Mouse (Mus musculus) frontal cortex, postnatal 25 days (tissue): ENCODE results near the gene H2afy.
"Not testable (repeated sequence)": the region's sequence is repeated elsewhere in the genome, so short reads cannot be mapped to it uniquely, and the experiment has no call there.

Experiments
- DNase-seq, 2 experiments: peaks; one replicate each; pipeline ENCODE4 v3.0.0; 2022; ENCODE audit warnings: low spot score in 2 of 2

Gene H2afy

DNA sequence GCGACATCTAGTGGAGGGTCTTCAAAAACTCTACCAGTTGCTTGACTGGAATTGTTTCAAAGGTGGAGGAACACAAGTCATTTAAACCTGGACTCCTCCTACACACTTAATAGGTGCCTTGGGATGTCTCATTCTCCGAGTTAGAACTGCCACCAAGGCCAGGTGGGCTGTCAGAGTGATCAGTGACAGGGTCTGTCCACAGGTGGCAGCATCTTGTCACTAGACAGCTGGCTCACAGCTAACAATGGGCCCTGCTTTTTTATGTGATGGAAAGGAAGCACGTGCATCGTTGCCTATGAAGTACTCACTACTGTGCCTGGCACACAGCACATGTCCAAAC is 63.9 kb downstream of the H2afy start:
- no peak for DNase-seq

DNA sequence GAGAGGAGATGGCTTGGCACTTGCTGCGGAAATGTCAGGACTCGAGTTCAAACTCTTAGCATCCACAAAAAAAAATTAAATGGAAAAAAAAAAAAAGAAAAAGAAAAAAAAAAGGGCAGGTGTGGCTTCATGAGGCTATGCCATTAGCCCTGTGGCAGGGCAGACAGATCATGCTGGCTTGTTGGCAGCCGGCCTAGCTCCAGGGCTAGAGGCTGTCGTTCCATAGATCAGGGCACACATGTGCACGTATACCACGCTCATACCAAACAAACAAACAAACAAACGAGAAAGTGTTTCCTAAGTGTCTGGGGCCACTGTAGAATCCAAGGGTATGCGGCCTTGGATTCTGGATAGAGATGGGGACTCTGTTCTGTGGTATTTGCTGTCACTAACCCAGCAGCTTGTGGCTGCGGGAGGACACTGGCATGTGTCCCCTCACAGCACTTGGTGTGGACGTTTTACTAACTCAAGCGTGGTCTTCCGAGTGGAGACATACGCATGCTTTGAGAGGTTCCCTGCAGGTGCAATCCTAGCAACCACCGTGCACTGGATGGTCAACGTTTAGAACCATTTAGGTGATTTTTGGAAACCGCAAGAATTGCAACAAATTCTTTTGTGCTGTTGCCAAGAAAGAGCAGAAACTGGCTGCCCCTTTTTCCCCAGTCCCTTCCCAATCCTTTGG is 64.4 kb downstream of the H2afy start:
- DNase-seq: no peak

DNA sequence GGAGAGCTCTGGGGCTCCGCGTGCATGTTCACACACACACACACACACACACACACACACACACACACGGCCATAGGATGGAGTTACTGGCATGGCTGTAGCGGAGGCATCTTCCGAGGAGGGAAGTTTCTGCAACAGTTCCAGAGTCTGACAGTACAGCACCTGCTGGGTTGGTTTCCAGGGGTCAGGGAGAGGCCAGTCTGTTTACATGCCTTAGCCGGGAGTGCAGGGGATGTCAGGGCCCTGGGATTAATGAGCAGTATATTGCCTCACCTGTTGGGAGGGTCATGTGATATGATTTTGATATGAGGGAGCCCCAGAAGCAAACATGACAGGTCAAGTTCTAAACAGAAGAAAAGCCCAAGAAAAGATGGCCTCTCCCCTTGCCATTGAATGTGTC is 66.5 kb downstream of the H2afy start:
- DNase-seq: no peak

DNA sequence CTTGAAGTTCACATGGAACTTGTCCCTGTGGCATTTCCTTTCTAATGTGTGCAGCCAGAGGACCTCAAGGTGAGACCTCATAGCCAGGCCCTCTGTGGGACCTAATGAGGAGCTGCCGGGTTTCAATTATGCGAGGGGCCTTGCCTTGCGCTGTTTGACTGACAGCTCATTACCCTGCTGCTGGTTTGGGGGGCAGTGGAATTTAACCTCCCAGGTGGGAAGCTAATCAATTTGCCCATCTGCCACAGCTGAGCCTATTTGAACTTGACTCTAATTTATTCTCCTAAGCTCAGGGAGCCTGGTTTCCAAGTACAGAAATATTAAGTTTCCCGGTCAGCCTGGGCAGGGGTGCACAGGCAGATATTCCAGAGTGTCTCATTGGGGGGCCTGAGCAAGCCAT is 67.6 kb downstream of the H2afy start:
- no peak for DNase-seq

DNA sequence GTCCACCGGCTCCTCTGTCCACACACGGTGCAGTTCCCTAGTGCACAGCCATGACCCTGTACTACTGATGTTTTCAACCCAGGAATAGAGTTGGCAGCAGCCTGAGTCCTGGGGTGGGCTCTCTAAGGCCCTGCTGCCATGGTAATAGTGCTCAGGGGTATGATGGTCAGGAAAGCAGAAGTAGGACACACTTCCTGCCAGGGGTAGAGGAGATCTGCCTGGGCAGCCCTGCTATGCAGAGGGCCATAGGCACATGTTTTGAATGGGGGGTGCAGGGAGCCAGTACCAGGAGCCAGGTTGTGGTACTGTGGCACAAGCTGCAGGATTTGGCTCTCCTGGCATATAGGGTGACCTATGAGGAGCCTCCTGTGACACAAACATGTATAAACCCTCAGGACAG is 69.3 kb downstream of the H2afy start:
- no peak for DNase-seq

DNA sequence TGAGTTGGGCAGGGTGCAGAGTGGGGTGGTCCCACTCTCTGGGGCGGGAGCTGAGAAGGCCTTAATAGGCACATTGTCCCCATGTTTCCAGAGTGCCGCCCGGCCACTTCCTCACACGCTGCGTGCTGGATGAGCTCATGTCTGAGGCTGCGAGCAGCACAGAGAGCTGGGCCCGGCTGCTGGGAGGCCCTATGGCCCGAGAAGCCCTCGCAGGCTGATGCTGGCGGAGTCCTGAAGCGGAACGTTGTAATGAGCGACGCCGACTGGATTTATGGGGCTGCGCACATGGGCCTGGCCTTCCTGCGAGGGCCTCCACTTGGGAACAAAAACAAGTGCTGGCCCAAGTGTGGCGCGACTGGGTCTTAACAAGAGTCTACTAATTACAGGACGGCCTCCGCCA is 70.0 kb downstream of the H2afy start:
- no peak for DNase-seq

GRCm38 (mm10) chr13:56057761-56058160 is 78.4 kb downstream of the H2afy start:
- no peak for DNase-seq

GRCm38 (mm10) chr13:56055720-56056119 is 80.4 kb downstream of the H2afy start:
- DNase-seq: no peak

DNA sequence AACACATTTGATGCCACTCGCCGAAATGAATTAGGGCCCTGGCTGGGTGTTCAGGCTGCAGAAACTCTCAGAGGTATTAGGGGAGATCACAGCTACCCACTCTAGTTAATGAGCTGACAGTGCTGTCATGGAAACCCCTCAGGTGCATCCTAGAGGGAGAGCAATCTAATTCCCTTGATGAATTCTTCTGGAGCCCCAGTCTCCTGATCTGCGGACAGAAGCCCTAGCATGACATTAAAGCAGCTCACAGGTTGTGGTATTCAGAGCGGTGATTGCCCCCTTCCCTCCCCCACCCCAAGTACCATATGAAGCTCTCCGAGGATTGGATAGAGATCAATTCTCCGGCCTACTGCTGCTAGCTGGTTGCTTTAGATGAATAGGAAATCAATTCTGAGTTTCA is 82.1 kb downstream of the H2afy start:
- DNase-seq: no peak

GRCm38 (mm10) chr13:56052781-56053180 is 83.4 kb downstream of the H2afy start:
- DNase-seq: no peak

GRCm38 (mm10) chr13:56050246-56050645 is 85.9 kb downstream of the H2afy start:
- DNase-seq: no peak

GRCm38 (mm10) chr13:56042221-56042620 is 93.9 kb downstream of the H2afy start:
- no peak for DNase-seq

DNA sequence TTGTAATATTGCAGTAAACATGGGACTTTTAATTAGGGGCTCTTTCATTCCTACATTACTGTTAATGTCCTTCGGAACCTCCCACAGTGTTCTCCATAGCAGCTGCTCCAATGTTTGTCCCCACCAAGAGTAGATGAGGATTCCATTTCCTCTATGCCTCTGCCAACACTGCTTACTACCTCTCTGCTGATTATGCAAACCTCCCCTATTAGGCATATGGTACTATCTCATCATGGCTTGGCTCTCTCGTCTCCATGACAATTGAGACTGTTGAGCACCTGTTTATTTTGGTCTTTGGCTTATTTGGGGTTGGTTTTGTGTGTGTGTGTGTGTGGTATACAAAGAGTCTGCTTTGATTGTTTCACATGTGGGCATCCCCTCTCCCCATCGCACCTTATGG is 95.5 kb downstream of the H2afy start:
- DNase-seq: no peak

- DNase-seq: no peak
Measured at GRCm38 (mm10) chr13:56039610-56040371, 96.4 kb downstream of the H2afy start.

DNA sequence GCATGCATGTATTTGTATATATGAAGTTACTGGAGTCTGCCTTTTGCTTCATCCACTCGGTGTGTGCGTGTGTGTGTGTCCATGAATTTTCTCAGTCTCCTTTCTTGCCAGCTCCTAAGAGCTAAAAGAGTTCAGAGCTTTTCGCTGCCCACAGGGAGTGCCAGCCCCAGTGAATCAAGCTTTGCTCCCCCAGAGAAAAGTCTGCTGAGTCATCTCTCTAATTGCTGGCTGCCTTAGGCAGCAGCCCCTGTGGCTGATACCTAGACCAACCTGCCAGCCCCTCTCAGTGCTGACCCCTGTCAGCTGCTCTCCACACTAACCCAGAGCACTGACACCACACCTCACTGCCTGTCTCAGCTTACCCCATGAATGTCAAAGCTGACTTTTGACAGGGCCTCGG is 107.2 kb downstream of the H2afy start:
- DNase-seq: no peak

GRCm38 (mm10) chr13:56027996-56028395 is 108.2 kb downstream of the H2afy start:
- not testable (repeated sequence) for DNase-seq

DNA sequence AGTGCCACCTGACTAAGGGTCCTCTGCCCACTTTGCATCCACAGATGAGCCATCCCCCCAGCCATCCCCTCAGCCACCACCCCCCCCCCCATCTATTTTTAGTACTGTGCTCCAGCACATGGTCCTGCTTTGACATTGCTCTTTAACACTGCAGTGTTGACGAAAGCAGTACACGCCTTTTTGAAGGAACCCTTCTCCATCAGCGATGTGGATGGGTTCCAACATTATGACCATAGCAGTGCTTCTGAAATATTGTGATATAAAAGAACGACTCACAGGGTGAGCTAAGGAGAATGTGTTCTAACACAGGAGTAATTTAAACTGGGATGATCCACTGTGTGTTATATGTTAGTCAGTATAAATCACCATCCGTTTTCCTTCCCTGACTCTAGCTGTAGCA is 109.5 kb downstream of the H2afy start:
- no peak for DNase-seq

DNA sequence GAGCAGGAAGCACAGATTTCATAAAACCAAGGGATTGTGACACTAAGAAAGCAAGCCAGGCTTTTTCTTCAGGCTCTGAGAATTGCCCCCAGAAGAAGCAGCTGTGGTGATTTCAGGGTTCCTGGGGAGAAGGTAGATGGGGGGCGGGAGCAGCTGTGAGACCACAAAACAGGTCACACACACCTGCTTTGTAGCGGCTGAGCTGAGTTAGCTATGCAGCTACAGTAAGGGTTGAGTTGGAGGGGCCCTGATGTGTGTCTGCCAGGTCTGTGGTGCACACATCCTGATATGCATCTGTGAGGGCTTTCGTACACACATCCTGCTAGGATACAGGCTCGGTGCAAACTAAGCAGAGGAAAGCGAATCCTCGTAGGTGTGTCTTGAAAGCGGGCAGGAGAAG is 110.1 kb downstream of the H2afy start:
- no peak for DNase-seq

- DNase-seq: no peak
Measured at GRCm38 (mm10) chr13:56025027-56025410, 111.1 kb downstream of the H2afy start.

GRCm38 (mm10) chr13:56024410-56025026 is 111.6 kb downstream of the H2afy start:
- DNase-seq: no peak
